Mouse (Mus musculus): Measurements from ENCODE around the gene Trmt11.
A peak's percentile ranks its signal among the peaks of the same experiment; 100 is the strongest.
"Not testable (repeated sequence)": the region's sequence is repeated elsewhere in the genome, so short reads cannot be mapped to it uniquely, and the experiment has no call there.

Gene Trmt11

DNA sequence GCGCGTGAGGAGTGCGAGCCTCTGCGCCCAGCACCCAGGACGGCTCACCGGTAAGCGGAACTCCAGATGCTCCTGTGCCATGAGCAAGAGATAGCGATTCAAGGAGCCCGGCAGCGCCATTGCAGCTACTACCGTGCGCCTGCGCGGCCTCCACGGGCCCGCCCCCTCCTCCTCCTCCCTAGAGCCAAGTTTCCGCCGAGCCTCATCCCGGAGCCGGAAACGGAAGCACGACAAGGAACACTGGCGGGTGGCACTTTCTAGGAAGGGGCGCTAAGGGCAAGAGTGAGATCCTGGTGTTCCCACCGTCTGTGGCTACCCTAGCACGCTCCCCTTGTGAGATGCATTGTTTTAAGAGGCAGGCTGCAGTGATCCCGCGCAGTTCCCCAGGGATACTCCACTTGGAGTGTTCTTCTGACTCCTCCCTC is at the start of gene Trmt11:
Gene Trmt11 (minus strand): TSS at position 208 of the 425 bp plus-strand sequence.
- peak; percentile 74 to 87 for DNase-seq (ENCODE audit: low spot score in 2 of 2)

DNA sequence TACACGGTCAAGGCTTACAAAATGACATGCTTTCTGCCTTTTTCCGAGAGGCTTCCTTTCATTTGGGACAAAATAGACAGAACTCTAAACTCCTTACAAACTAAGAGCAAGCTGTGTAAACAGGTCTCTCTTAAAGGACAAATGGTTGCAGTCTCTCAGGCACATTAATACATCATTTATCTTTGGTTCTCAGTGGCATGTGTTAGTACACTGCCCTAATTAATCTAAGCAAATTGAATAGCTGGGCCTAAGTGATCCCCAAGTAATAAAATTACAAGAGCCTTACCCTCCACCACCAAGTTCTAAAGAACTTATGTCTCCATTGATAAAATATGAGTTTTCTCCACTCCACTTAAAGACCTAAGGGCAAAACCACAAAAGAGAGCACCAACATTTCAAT is 47.1 kb upstream of the Trmt11 start:
- no peak for DNase-seq (ENCODE audit: low spot score in 2 of 2)

DNA sequence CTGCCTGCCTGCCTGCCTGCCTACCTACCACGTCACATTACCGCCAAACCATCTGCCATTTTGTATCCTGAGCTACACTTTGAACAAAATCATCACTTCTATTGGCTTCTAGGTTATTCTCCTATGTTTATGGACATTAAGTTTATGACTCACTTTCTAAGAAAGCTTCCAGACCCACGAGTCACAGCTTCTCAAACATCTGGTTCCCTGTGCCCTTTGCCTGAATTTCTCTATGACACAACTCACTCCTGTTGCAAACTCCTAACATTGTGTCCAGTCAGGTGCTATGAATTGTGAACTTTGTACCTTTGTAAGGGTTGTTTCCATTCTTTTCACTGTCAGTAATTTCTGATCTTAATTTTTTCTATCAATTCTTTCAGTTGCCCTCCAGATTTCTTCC is 37.7 kb upstream of the Trmt11 start:
- DNase-seq (ENCODE audit: low spot score in 2 of 2): no peak

DNA sequence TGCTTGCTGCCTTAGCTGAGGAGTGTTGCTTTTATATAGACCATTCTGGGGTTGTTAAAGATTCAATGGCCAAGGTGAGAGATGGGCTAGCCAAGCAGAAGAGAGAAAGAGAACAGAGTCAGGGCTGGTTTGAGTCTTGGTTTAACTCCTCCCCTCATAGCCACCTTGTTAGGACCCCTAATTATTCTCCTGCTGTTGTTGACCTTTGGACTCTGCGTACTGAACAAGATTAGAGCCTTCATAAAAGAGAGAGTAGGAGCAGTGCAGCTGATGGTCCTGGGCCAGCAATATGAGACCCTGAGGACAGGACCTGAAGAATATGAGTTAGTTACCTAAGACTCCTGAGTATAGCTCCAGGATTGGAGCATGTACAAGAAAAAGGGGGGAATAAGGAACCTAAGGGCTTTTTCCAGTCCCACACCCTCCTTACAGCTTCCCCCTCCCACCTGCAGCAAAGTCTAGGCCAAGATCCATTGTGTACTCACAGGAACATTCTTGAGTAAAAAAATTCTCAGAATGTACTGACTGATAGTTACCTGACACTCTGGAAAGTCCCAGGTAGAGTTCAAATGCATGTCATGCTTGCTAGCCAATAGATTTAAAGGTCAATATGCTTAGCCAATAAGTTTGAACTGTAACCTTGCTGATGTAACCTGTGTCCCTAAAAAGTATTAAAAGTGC is 36.1 kb upstream of the Trmt11 start:
- DNase-seq (ENCODE audit: low spot score in 2 of 2): not testable (repeated sequence)

DNA sequence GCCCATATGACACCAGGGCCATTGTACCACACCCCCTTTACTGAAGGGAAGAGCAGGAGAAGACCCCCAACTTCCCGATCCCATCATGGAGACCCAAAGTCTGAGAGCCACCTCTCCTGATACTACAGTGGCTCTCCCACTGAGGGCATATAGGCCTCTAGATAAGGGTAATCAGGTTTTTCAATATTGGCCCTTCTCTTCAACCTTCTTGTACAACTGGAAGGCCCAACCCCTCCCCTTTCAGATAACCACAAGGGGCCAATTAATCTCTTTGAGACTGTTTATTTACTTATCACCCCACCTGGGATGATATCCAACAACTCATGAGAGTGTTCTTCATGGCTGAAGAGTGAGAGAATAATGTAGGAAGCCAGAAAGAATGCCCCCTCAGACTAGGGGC is 32.2 kb upstream of the Trmt11 start:
- no peak for DNase-seq (ENCODE audit: low spot score in 2 of 2)

DNA sequence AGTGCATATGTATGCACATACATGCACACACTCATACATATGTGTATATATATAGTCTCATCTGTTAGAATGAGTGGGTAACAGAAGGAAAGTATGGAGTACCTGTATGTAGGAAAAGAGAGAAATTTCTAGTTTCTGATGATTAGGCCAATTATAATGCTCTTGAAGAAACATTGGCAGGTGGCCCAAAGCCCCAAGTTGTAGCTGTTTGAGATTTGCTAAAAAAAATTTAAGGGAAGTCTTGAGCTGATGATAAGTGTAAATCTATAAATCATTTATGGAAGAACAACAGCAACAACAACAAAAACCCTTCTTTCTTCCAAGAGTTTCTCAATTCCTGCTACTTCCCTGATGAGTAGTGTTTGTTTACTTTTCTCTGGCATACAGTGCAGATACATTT is 29.4 kb upstream of the Trmt11 start:
- no peak for DNase-seq (ENCODE audit: low spot score in 2 of 2)

DNA sequence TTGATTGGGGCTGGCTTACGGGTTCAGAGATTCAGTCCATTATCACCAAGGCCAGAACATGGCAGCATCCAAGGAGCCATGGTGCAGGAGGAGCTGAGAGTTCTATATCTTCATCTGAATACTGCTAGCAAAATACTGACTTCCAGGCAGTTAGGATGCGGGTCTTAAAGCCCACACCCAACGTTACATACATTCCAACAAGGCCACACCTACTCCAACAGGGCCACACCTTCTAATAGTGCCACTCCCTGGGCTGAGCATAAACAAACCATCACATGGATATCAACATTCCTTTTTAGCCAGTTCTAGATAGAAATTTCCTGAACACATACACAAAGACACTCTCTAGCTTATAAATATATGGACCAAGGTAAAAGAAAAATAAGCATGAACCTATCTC is 29.0 kb upstream of the Trmt11 start, which contains the start of gene Hint3:
Gene Hint3 (minus strand): TSS at position 120 of the 400 bp plus-strand sequence.
- DNase-seq (ENCODE audit: low spot score in 2 of 2): no peak

DNA sequence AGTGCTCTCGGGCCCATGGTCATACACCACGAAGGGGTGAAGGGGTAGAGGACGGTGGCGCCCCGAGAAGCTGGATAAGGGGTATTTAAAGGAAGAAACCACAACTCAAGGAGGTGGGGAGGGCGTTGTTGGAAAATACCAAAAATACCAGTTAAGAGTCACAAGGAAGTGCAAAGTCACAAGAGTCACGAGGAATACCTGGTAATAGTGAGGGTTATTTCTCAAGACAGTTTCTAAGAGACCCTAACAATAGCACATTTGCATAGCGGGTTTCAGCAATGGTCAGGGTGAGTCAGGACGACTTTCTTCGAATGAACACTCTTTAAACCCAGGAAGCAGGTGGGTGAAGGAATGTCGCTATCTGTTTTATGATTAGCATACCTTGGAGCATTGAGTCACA is 27.9 kb upstream of the Trmt11 start:
- not testable (repeated sequence) for DNase-seq (ENCODE audit: low spot score in 2 of 2)

DNA sequence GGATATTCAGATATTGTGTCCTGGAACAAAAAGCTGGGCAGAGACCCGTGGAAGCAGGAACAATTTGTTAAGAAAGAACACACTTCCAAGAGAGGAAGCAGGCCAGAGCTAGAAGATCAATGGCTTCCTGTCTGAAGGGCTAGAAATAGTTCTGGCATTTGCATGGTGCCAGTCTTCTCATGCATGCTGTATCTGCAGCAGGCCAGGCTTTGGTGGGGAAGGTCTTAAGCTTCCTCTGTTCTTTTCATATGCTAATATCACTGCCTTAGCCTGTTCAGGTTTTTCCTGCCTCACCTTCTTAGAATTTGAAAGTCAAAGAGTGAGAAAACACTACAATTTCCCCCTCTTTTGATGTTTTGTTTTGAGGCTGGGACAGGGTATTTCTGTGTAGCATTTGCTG is 27.0 kb upstream of the Trmt11 start:
- no peak for DNase-seq (ENCODE audit: low spot score in 2 of 2)

DNA sequence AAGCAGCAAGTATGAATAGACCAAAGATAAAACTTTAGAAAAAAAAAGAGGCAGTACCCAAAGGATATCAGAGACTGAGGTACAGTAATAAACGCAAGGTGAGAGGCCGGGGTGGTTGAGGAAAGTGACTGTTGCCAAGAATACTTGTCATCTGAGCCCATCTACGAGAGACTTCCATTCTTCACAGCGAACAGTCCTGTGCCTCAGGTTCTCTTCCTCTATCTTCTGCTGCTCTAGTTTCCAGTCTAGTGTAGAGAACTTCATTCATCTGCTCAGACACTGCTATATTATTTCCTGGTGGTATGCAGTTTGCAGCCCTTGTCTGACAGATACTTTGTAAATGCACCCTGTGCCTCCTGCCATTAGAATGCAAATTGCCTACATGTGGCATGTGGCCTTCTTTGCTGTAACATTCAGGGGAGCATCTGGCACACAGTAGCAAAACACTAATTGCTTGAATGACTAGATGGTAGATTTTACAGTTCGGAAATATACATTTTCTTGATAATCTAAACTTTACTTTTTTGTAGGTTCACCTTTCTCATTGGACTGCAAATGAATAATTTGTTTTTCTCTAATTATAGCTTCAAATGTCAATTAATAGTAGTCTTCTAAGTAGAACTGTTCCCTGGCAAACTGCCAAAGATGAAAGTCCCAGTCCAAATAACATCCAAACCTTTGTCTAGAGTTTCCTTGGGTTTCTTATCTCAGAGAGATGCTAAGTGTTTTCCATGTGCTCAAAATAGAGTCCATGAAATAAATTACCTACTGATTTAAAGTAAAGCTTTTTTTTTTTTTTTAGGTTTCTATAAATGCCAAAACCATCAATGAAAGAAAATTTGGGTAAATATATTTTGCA is 23.8 kb upstream of the Trmt11 start:
- no peak for DNase-seq (ENCODE audit: low spot score in 2 of 2)

DNA sequence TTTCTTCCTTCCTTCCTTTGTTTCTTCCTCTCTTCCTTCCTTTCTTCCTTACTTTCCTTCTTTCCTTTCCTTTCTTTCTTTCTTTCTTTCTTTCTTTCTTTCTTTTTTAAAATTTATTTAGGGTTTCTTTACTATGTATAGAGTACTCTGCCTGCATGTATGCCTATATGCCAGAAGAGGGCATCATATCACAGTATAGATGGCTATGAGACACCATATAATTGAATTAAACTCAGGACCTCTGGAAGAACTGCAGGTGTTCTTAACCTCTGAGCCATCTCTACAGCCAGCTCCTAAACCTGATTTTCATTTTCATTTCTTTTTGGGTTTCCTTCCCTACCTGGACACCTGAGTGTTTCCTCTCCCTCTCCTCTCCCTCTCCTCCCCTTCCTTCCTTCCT is 22.4 kb upstream of the Trmt11 start:
- no peak for DNase-seq (ENCODE audit: low spot score in 2 of 2)

DNA sequence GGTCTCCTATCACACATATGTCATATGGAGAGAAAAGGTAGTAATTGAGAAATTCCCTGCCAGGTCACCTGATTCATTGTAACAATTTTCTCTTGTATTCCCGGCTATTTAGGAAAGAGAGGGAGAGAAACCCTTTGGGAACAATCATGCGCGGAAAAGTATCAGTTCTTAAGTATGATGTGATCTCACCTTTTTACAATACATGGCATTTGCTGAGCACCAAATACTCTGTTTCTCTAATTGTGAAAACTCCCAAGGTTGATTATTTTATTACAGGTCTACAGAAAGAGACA is 18.3 kb upstream of the Trmt11 start:
- no peak for DNase-seq (ENCODE audit: low spot score in 2 of 2)

DNA sequence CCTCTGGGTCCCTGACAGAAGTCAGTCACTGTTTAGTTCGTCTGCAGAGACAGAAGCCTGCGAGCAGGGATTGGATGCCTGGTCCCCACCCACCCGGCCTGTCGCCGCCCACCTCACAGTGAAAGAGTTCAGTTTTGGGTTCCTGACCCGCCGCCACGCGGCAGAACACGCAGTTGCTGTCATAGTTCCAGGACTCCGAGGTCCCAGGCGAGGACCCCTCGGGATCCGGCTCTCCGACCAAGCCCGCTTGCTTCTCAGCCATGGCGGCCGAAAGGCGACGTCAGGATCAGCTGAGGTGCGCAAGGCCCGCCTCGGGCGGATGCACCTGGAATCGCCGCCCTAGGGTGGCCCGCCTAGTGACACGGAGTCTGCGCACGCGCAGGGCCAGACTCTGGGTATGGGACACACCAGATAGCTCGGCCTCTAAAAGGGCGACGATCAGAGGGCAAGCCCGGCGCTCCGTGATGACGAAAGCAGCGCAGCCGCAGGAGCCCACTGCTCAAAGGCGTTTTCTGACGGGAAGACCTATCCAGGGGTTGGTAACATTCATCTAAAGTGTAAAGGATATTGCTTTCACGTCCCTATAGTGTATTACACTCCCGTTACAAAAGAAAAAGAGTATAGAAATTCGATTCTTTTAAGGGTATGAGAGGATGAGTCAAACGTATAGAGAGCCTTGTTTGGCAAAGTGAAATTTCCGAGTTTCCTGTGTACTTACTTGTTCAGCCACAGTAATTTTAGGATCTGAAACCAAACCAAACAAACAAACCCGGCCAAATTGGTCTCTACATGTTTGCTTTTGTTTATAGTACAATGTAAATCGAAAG is 17.8 kb upstream of the Trmt11 start:
- DNase-seq (ENCODE audit: low spot score in 2 of 2): peak; percentile 94 to 97

DNA sequence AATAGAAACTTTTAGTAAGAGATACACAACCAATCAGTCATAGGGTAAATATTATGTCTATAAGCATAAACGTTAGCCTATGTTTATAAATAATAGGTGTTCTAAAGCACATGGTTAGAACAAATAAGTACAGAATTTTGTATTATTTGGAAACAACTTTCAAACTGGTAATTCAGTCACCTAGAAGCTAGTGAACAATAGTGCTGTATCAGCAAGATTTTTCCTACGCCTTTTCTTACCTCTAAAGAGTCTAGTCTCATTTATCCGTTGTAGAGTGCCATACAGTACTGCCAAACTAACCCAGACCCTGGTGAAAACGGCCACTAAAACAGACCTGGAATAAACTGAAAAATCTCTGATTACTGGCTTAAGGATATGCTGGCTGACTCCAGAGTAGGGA is 12.5 kb upstream of the Trmt11 start:
- DNase-seq (ENCODE audit: low spot score in 2 of 2): no peak

DNA sequence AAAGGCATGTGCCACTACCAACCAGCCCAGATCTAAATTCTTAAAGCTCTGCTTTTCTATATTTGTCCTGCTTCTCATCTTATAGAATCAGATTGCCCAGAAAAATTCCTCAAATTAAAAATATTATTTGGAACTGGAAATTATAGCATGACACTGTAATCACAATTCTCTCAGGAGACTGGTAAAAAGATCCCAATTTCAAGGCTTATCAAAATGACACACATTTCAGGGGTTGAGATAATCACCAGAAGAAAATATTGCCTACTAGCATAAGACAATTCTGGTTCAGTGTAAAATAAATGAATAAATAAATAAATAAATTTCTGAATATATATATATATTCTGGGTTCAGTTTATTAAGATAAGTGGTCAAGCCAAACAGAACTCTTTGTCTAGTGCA is 9.1 kb upstream of the Trmt11 start:
- DNase-seq (ENCODE audit: low spot score in 2 of 2): no peak

DNA sequence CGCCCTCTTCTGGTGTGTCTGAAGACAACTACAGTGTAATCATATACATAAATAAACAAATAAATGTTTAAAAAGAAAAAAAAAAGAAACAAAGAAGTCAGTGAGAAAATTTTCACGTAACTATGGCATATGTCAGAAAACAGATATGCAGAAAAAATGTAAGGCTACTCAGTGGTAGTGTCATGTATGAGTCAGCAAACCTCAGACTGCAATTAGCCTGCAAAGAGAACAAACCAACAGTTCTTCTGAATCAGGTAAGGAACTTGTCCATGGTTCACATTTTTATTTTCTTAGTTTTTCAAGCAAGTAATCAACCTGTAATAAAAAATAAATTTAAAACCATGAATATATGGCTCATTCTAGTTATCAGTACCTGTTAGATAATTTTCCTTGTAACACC is 7.6 kb upstream of the Trmt11 start:
- no peak for DNase-seq (ENCODE audit: low spot score in 2 of 2)

DNA sequence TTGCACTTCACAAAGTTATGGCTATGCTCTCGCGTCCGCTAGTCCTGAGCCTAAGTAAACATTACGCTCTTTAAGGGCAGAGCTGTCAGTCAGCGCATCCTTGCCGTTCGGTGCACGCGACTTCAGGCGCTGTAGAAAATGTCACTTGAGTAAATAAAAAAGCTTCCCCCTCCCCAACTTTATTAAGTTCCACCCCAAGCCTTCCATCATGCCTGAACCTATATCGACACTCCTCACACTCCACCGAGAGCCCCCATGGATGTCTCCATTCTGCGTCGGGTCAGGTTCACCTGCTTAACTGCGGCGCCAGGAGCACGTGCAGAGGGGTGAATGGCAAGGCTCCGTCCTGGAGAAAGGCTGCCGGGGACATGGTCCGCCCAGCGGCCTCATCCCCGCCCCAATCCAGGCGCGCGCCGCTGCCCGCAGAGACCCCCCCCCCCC is 435 bp downstream of the Trmt11 start:
- no peak for DNase-seq (ENCODE audit: low spot score in 2 of 2)

DNA sequence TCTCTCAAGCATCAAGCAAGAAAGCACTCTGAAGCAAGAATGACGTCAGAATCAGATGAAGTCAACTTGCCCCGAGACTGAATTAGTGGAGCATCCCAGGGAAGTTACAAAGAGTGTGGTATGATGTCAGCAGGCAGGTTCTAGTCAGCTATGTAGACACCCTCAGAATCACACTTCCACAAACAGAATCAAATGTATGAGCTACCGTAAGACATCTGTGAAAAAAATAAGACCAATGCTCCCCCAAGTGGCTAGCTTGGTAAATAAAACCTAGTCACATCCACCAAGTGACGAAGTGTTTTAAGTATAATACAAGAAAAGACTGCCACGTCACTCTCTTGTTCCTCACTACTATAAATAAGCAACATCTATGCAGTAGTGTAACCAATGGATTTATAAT is 13.5 kb downstream of the Trmt11 start:
- DNase-seq (ENCODE audit: low spot score in 2 of 2): no peak

DNA sequence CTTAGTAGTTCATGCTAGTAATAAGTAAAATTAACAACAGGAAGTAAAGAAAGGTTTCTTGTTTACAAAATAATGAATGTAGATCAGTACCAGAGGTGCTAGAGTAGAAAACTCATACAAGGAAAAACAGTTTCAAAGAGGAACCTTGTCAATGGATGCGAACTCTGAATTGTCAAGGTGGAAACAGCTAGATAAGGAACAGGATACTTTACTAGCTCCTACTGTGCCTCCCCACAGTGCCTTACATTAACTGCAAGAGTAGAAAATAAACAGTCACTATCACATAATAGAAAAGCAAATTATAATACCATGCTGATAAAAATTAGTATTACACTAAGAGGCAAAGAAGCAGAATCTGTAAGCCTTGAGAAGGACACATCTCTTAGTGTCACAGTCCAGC is 14.9 kb downstream of the Trmt11 start:
- no peak for DNase-seq (ENCODE audit: low spot score in 2 of 2)

DNA sequence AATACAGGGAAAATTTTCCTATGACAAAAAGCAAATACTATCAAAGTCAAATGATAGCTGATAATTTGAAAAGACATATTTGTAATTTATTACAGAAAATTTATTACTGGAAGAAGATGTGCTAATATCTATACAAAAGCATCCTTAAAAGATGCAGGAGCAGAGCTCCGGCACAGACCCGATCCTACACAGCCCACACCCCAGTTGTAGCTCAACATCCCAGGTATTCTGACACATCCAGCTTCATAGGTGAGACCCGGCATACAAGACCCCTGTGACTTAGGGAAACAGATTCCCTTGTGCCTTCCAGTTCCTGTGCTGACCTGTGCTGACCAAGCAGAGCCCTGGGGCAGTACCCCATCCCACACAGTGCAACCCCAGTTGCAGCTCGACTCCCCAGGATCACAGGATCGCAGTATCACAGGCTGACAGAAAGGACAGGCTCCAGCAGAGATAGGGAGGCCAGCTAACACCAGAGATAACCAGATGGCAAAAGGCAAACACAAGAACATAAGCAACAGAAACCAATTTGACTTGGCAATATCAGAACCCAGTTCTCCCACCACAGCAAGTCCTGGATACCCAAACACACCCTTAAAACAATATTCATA is 22.8 kb downstream of the Trmt11 start:
- DNase-seq (ENCODE audit: low spot score in 2 of 2): no peak

DNA sequence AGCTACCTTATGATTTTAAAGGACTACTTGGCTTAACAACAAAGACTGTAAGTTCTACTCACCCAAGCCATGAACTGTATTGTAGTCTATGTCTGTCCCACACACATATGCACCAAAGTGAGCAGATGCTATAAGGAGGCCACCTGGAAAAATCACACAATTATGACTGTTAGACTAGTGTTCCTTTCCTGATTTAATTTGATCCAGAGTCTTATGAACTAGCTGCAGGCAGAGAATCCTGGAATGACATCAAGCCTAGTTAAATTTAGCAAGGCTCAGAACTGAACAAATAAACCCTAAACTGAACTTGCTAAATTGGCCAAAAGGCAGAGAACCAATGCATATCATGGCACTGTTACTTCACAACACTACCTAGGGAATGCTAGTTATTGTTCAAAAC is 34.2 kb downstream of the Trmt11 start:
- DNase-seq (ENCODE audit: low spot score in 2 of 2): no peak

DNA sequence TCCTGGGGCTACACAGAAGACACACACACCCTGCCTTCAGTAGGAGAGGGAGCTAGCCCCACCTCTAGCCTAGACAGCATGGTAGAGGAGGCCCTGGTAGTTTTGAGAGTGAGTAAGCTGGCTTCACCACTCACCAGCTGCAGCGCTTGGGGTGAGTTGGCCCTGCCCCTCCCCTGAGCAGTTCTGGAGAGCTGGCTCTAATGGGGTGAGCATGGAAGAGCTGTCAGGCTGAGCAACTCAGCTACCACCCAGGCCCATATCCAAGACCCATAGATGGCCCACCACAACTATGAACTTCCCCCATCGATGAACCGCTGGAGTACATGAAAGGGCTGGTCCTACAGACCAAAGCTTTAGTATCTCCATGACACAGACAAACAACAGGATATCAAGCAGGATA is 35.9 kb downstream of the Trmt11 start:
- no peak for DNase-seq (ENCODE audit: low spot score in 2 of 2)
